Mouse (Mus musculus) C2C12 (cell line): ENCODE measurements around the gene Vegfb. TPM values are rescaled to one million over a fixed set of nuclear protein-coding genes. Genes with fewer than 3 reads are reported as not detected.
A peak's percentile ranks its signal among the peaks of the same experiment; 100 is the strongest.

Experiments
- H3K27me3 ChIP-seq: one replicate; pipeline ENCODE4 v1.6.1; 2011; ENCODE audit not compliant: control insufficient read depth, insufficient read depth, insufficient read length
- H3K36me3 ChIP-seq: one replicate; pipeline ENCODE4 v1.6.1; 2011; ENCODE audit not compliant: control insufficient read depth, insufficient read depth
- H3K4me3 ChIP-seq: one replicate; pipeline ENCODE4 v1.5.1; 2011; ENCODE audit warnings: mild to moderate bottlenecking, control low read depth; ENCODE audit not compliant: poor library complexity, insufficient read depth, severe bottlenecking
- H3K79me2 ChIP-seq: one replicate; pipeline ENCODE4 v1.6.1; 2011; ENCODE audit not compliant: control insufficient read depth, insufficient read depth
- H3K79me3 ChIP-seq: one replicate; pipeline ENCODE4 v1.6.1; 2011; ENCODE audit warnings: low read depth, control low read depth
- H3ac ChIP-seq: one replicate; pipeline ENCODE3; 2011; ENCODE audit warnings: low read depth; ENCODE audit not compliant: control insufficient read depth, insufficient read length
- CEBPB ChIP-seq: IDR thresholded peaks from one replicate; pipeline ENCODE4 v1.6.1; 2011; ENCODE audit warnings: low read depth, mild to moderate bottlenecking, control low read depth, moderate library complexity
- CTCF ChIP-seq: IDR thresholded peaks from one replicate; pipeline ENCODE4 v1.5.1; 2011; ENCODE audit not compliant: control insufficient read depth, insufficient read depth, insufficient read length
- FOSL1 ChIP-seq: IDR thresholded peaks from one replicate; pipeline ENCODE4 v1.8.0; 2011; ENCODE audit warnings: mild to moderate bottlenecking, low read length; ENCODE audit not compliant: poor library complexity, insufficient read depth, severe bottlenecking
- MAX ChIP-seq: IDR thresholded peaks from one replicate; pipeline ENCODE4 v1.6.1; 2011; ENCODE audit warnings: mild to moderate bottlenecking, control low read depth
- MYOD1 ChIP-seq: IDR thresholded peaks from one replicate; pipeline ENCODE4 v1.6.1; 2011; ENCODE audit warnings: low read depth; ENCODE audit not compliant: control insufficient read depth, insufficient read length
- MYOG ChIP-seq: IDR thresholded peaks from one replicate; pipeline ENCODE4 v1.6.1; 2011; ENCODE audit not compliant: control insufficient read depth, insufficient read length; ENCODE audit errors: extremely low read depth
- USF1 ChIP-seq: IDR thresholded peaks from one replicate; pipeline ENCODE4 v1.6.1; 2011; ENCODE audit warnings: low read depth, mild to moderate bottlenecking, control low read depth, moderate library complexity
- polyA plus RNA-seq: library from polyadenylated mRNA; unstranded; fragments of >200 nt; fragmentation: generic; extraction: Trizol; gene quantifications from one replicate; pipeline ENCODE4 v1.2.1, GENCODE M21; 2012; ENCODE audit warnings: missing spikeins

Gene Vegfb
- polyA plus RNA-seq, 1 experiment: 37.7 TPM

GRCm38 (mm10) chr19:6937541-6938465, 49.6 kb downstream of the Vegfb start:
- Histone ChIP-seq H3K4me3 (no peak overlapping the region), H3K36me3 (no peaks in the 10 kb centered on the region), H3ac (no peak overlapping the region), H3K79me3 (peaks cover 2% of the 10 kb centered on the region), H3K27me3 (peaks cover 16% of the 10 kb centered on the region), H3K79me2 (peaks cover 10% of the 10 kb centered on the region)
- TF ChIP-seq MYOD1 (no peak), CEBPB (no peak), USF1 (no peak), FOSL1 (no peak), MAX (no peak), CTCF (no peak), MYOG (no peak)

- TF ChIP-seq CEBPB (no peak), MYOG (no peak), FOSL1 (no peak), USF1 (no peak), MYOD1 (no peak), MAX (no peak), CTCF (no peak)
- Histone ChIP-seq H3K79me2 (peaks cover 6% of the 10 kb centered on the region), H3K27me3 (peaks cover 18% of the 10 kb centered on the region)
Measured at GRCm38 (mm10) chr19:6936299-6936698, 51.2 kb downstream of the Vegfb start.

DNA sequence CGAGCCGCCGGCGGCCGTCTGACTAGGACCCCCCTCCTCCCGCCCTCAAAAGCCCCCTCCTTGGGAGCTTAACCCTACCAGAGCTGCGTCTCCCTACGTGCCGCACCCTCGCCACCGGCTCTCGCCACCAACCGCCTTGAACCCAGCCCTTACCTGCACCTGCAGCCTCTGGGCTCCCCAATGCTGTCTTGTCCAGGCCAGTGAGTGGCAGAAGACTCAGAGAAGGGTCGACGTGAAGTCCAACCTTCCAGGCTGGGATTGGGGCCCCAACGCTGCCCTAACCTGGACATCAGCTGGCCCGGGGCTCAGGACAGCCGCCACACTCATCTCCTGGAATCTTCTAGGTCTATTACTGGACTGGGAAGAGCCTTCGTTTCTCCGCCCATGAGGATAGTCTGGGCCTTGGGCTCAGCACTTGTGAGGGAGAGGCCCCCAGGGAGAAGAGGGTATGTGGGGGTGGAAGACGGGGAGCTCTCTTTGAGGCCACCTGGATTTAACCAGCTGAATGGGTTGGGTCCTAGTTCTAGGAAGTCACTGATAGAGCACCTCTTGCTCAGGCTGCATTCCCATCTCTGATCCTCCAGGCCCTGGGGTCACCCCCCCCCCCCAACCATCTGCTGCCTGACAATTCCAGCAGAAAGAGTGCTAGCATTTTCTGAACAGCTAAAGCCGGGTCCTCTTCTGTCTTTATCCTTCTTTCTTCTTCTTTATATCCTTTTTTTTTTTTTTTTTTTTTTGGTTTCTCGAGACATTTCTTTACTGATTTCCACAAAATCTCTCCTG, 53.1 kb downstream of the Vegfb start, which contains the start of gene Kcnk4:
Gene Kcnk4 (minus strand): TSS at position 321 of the 783 bp plus-strand sequence.
- Histone ChIP-seq H3K4me3 (no peak within 1 kb of the TSS), H3K27me3 (peaks cover 18% of the 10 kb centered on the region), H3K36me3 (no peaks in the 10 kb centered on the region), H3K79me2 (no peaks in the 10 kb centered on the region), H3K79me3 (no peaks in the 10 kb centered on the region), H3ac (peak within 1 kb of the TSS; percentile 8)
- no peak for TF ChIP-seq CTCF
- no peak for TF ChIP-seq MAX
- no peak for TF ChIP-seq MYOG
- no peak for TF ChIP-seq FOSL1
- TF ChIP-seq MYOD1: no peak

More at GRCm38 (mm10) chr19:6936299-6936698, 51.2 kb downstream of the Vegfb start:
- Histone ChIP-seq H3ac (no peak overlapping the region), H3K79me3 (no peaks in the 10 kb centered on the region), H3K36me3 (no peaks in the 10 kb centered on the region), H3K4me3 (no peak overlapping the region)

DNA sequence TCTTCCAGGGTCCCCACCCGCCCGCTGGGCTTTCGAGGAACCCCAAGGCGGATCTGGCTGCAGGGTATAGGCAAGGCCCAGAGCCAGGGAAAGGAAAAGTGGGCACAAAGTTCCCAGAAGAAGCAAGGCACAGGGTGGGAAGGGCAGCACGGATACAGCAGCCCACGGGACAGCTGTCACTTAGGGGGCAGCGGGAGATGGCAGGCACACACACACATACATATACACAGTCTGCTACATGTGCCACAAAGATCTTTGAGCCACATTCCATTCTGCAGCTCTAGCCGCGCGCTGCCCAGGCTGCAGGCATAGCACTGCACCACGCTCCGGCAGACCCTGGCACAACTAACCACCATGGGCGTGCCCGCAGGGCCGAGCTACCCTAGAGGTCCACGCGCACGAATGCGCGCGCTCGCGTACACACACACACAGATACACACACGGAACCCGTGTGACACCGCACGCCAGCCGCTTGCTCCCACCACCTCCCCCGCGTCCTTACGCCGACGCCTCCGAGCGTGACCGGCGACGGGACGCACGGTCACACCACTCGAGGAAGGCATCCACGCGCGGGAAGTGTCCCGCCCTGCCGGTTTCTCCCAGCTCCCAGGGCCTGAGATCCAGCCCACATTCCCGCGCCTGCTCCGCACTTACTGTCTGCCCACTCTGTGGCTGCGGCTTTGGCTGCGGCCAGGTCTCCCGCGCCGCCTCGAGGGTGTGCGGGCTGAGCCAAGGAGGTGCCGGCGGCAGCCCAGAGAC, 53.8 kb downstream of the Vegfb start:
- Histone ChIP-seq H3K79me2 (no peaks in the 10 kb centered on the region), H3K4me3 (no peak overlapping the region), H3K36me3 (no peaks in the 10 kb centered on the region), H3ac (peak overlapping the region; percentile 8), H3K27me3 (peaks cover 18% of the 10 kb centered on the region), H3K79me3 (no peaks in the 10 kb centered on the region)
- TF ChIP-seq CEBPB (no peak), MYOG (no peak), MAX (no peak), MYOD1 (no peak), CTCF (no peak), USF1 (no peak), FOSL1 (no peak)

- Histone ChIP-seq H3K4me3 (no peak overlapping the region), H3ac (no peak overlapping the region), H3K27me3 (peaks cover 18% of the 10 kb centered on the region), H3K79me3 (no peaks in the 10 kb centered on the region), H3K79me2 (no peaks in the 10 kb centered on the region), H3K36me3 (no peaks in the 10 kb centered on the region)
- TF ChIP-seq MYOD1 (no peak), USF1 (no peak), CEBPB (no peak), MAX (no peak), CTCF (no peak), FOSL1 (no peak), MYOG (no peak)
Measured at GRCm38 (mm10) chr19:6933102-6933435, 54.4 kb downstream of the Vegfb start.

Other genes starting within 250 kb of the Vegfb start
- 103 TPM for gene Rps6ka4, start 147.0 kb downstream of the Vegfb start, polyA plus RNA-seq
- 0.27 TPM for gene Ccdc88b, start 129.4 kb downstream of the Vegfb start, polyA plus RNA-seq
- gene Trmt112, start 78.0 kb downstream of the Vegfb start, polyA plus RNA-seq: 264 TPM
- gene Prdx5, start 77.5 kb downstream of the Vegfb start, polyA plus RNA-seq: 270 TPM
- 43.2 TPM for gene Esrra, start 65.8 kb downstream of the Vegfb start, polyA plus RNA-seq
- gene Catsperz, start 62.3 kb downstream of the Vegfb start, polyA plus RNA-seq: 0.16 TPM
- 0.26 TPM for gene Kcnk4, start 53.1 kb downstream of the Vegfb start, polyA plus RNA-seq
- 84.0 TPM for gene Bad, start 45.8 kb downstream of the Vegfb start, polyA plus RNA-seq
- 31.2 TPM for gene Gpr137, start 45.2 kb downstream of the Vegfb start, polyA plus RNA-seq
- 1,811 TPM for gene Ppp1r14b, start 12.7 kb downstream of the Vegfb start, polyA plus RNA-seq
- 51.7 TPM for gene Plcb3, start 11.2 kb downstream of the Vegfb start, polyA plus RNA-seq
- gene Fkbp2, start 7.2 kb downstream of the Vegfb start, polyA plus RNA-seq: 148 TPM
- gene Dnajc4, start 4.9 kb upstream of the Vegfb start, polyA plus RNA-seq: 12.2 TPM
- 18.2 TPM for gene Nudt22, start 8.5 kb upstream of the Vegfb start, polyA plus RNA-seq
- gene Trpt1, start 8.5 kb upstream of the Vegfb start, polyA plus RNA-seq: 4.7 TPM
- gene Fermt3, start 31.8 kb upstream of the Vegfb start, polyA plus RNA-seq: 0.37 TPM
- 309 TPM for gene Stip1, start 52.3 kb upstream of the Vegfb start, polyA plus RNA-seq
- 8.3 TPM for gene Macrod1, start 69.2 kb upstream of the Vegfb start, polyA plus RNA-seq
- gene Flrt1, start 118.1 kb upstream of the Vegfb start, polyA plus RNA-seq: 0.08 TPM
- gene Otub1, start 218.7 kb upstream of the Vegfb start, polyA plus RNA-seq: 121 TPM
- gene Cox8a, start 230.0 kb upstream of the Vegfb start, polyA plus RNA-seq: 960 TPM